Mouse (Mus musculus): ENCODE data around the gene H2afv. TPM values are rescaled to one million over a fixed set of nuclear protein-coding genes. Genes with fewer than 3 reads are reported as not detected.

The H2afv gene
- polyA plus RNA-seq, 1 experiment from 2014 or later = 379 TPM

DNA sequence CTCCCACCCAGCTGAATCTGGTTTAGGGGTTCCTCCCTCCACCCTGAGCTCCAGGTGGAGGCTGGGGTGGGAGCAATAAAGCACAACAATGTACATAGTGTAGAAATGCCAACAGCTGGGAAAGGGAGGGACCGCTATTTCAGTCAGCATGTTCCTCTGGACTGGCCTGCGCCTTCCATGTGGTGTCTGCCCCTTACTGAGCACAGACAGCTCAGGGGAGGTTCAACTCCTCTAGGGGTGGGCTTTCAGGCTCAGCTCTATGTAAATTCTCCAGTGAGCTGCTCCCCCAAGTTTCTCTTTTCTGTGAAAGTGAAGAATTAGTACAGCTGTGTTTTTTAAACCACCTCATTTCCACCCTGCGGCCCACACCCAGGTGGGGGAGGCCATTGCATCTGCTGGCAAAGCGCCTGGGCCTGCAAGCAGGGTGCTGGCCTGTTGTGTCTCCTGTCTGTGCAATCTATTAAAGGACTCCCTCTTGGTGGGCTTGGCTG, 38.6 kb downstream of the H2afv start:
- Histone ChIP-seq H3K4me2 (ENCODE audit: low read length) (no peak overlapping the region), H3K4me3 (replicated peaks; ENCODE audit: low read depth, low read length) (no peak overlapping the region), H3K27me3 (ENCODE audit: control insufficient read depth, insufficient read depth, low read length) (no peaks in the 10 kb centered on the region), H3K9me3 (ENCODE audit: control insufficient read depth, low read length) (no peaks in the 10 kb centered on the region), H3K9ac (replicated peaks; ENCODE audit: low read length) (no peak overlapping the region), H3K36me3 (ENCODE audit: control insufficient read depth, insufficient read depth, low read length) (peaks cover 58% of the 10 kb centered on the region), H3K4me1 (ENCODE audit: control insufficient read depth, insufficient read depth, low read length) (no peaks in the 10 kb centered on the region), H3K27ac (replicated peaks; ENCODE audit: low read depth, low read length) (peak overlapping the region; percentile 49)
- DNase-seq = no peak
- ATAC-seq (ENCODE audit: low FRiP score, low TSS enrichment) = no peak
- 92% methylated on average over 4 of the region's 4 CpGs for WGBS

DNA sequence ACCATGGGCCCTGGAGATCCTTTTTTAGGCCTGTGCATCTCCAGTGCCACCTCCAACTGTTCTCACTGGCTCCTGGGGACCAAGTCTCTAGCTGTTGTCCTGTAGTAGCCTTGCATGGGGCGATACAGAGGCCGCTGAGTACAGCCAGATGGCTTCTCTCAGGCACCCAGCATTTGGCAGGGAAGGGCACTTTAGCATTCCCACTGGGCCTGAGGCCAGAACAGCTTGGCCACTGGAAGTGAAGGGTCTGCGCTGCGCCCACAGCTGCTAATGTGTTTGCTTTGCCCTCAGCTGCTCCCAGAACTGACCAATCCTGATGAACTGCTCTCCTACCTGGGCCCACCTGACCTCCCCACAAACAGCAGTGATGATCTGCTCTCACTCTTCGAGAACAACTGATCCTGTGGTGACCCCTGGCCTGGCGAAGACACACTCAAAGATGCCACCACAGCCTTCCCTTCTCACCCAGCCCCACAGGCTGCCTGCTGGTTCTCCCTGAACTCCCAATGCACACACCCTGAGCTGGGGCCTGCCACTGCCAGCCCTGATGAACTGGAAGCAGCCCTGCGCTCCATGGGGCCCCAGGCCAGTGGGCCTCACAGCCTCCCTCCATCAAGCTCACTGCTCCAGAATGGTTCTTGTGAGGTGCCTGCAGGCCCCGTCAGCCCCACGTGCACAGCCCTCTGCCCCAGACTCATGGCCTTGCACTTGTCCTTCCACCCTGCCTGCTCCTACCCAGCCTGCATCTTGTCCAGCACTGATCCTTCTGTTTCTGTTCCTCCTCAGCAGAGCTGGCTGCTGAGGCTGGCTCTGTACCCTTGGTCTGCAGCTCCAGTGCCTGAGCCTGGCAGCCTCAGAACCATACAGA, 39.3 kb downstream of the H2afv start:
- Histone ChIP-seq H3K27ac (replicated peaks; ENCODE audit: low read depth, low read length) (0 out of 2 replicates have a peak overlapping the region, but pooled peaks have one; percentile 8), H3K4me3 (replicated peaks; ENCODE audit: low read depth, low read length) (no peak overlapping the region), H3K27me3 (ENCODE audit: control insufficient read depth, insufficient read depth, low read length) (no peaks in the 10 kb centered on the region), H3K4me1 (ENCODE audit: control insufficient read depth, insufficient read depth, low read length) (no peaks in the 10 kb centered on the region), H3K9me3 (ENCODE audit: control insufficient read depth, low read length) (no peaks in the 10 kb centered on the region), H3K9ac (replicated peaks; ENCODE audit: low read length) (no peak overlapping the region), H3K36me3 (ENCODE audit: control insufficient read depth, insufficient read depth, low read length) (peaks cover 65% of the 10 kb centered on the region), H3K4me2 (ENCODE audit: low read length) (no peak overlapping the region)
- no peak for DNase-seq
- 93% methylated on average over 9 of the region's 9 CpGs for WGBS
- ATAC-seq (ENCODE audit: low FRiP score, low TSS enrichment) = no peak

DNA sequence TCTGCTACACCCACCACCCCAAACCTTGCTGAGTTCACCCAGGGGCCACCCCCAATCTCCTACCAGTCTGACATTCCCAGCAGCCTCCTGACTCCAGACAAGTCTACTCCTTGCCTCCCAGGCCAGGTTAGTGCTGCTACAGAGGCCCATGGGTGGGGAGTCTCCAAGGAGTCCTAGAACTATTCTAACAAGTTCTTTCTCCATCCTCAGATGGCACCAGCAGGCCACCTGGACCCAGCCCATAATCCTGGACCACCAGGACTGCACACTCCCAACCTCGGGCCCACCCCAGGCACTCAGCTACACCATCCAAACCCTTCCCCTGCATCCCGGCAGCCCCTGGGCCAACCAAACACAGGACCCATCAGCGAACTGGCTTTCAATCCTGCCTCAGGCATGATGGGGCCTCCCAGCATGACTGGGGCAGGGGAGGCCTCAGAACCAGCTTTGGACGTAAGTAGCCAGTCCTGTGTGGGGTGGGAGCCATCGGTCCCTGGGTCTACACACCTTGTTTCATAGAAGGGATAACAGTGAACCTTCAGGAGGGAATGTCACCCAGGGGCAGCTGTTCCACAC, 40.3 kb downstream of the H2afv start:
- Histone ChIP-seq H3K4me2 (ENCODE audit: low read length) (no peak overlapping the region), H3K4me1 (ENCODE audit: control insufficient read depth, insufficient read depth, low read length) (no peaks in the 10 kb centered on the region), H3K9me3 (ENCODE audit: control insufficient read depth, low read length) (no peaks in the 10 kb centered on the region), H3K4me3 (replicated peaks; ENCODE audit: low read depth, low read length) (no peak overlapping the region), H3K9ac (replicated peaks; ENCODE audit: low read length) (no peak overlapping the region), H3K27ac (replicated peaks; ENCODE audit: low read depth, low read length) (no peak overlapping the region), H3K36me3 (ENCODE audit: control insufficient read depth, insufficient read depth, low read length) (peaks cover 75% of the 10 kb centered on the region), H3K27me3 (ENCODE audit: control insufficient read depth, insufficient read depth, low read length) (no peaks in the 10 kb centered on the region)
- no peak for ATAC-seq (ENCODE audit: low FRiP score, low TSS enrichment)
- DNase-seq = no peak
- WGBS = 96% methylated on average over 5 of the region's 5 CpGs

DNA sequence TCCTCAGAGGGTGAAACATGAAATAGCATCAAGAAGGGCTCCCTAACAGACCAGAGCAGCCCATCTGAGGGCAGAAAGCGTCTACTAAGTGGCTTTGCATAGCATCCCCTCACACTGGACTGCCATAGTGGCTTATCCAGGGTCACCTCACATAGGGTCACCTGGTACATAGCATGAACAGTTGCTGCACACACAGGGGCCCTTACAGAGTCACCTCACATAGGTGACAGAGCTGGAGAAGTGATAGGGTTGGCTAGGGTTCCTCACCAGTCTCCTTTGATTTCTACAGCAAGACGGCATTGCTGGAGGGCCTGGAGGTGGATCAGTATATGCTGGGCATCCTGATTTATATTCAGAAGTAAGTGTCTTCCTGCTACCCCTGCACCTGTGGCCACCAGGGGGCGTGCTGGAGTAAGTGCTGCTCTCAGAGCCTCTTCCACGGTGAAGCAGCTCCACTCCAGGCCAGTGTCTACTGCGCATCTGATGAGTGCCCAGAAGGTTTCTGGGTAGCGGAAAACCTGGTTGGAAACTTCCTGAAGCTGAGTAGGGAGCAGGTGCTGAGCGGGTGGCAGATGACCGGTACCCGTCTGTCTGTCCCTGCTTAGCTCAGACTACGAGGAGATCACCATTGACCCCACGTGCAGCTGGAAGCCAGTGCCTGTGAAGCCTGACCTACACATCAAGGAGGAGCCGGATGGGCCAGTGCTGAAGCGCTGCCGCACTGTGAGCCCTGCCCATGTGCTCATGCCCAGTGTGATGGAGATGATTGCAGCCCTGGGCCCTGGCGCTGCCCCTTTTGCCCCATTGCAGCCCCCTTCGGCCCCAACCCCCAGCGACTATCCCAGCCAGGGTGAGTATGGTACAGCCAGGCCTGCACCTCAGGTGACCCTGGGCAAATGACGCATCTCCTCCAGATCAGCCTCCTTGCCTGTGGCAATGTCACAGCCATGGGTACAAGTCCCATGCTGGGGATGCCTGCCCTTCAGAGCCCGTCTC, 41.4 kb downstream of the H2afv start:
- Histone ChIP-seq H3K27me3 (ENCODE audit: control insufficient read depth, insufficient read depth, low read length) (no peaks in the 10 kb centered on the region), H3K4me3 (replicated peaks; ENCODE audit: low read depth, low read length) (no peak overlapping the region), H3K9me3 (ENCODE audit: control insufficient read depth, low read length) (no peaks in the 10 kb centered on the region), H3K36me3 (ENCODE audit: control insufficient read depth, insufficient read depth, low read length) (peaks cover 84% of the 10 kb centered on the region), H3K27ac (replicated peaks; ENCODE audit: low read depth, low read length) (no peak overlapping the region), H3K4me1 (ENCODE audit: control insufficient read depth, insufficient read depth, low read length) (no peaks in the 10 kb centered on the region), H3K4me2 (ENCODE audit: low read length) (no peak overlapping the region), H3K9ac (replicated peaks; ENCODE audit: low read length) (no peak overlapping the region)
- peak; percentile 45 for DNase-seq
- 91% methylated on average over 19 of the region's 19 CpGs for WGBS
- ATAC-seq (ENCODE audit: low FRiP score, low TSS enrichment) = peak; percentile 27; the same call in 1 of the 2 replicates

DNA sequence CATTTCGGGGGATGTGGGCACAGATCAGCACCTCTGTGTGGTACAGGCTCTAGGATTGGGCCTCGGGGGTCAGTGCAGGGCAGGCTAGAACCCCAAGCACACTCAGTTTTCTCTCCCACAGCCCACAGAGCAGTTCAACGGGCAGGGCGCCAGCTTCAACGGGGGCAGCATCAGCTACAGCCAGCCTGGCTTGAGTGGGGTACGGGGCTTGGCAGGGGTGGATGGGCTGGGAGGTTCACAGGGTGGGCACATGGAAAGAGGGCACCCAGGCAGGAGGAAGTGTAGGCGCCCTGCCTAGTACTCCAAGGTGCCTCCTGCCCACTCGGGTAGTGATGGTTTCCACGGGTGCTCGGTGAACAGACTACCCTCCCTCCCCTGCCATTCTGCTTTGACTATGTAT, 46.1 kb downstream of the H2afv start:
- no peak overlapping the region for H3K27ac ChIP-seq (replicated peaks; ENCODE audit: low read depth, low read length)
- WGBS = 97% methylated on average over 10 of the region's 10 CpGs
- no peaks in the 10 kb centered on the region for H3K9me3 ChIP-seq (ENCODE audit: control insufficient read depth, low read length)
- peaks cover 91% of the 10 kb centered on the region for H3K36me3 ChIP-seq (ENCODE audit: control insufficient read depth, insufficient read depth, low read length)
- H3K4me1 ChIP-seq (ENCODE audit: control insufficient read depth, insufficient read depth, low read length) = no peaks in the 10 kb centered on the region
- H3K4me2 ChIP-seq (ENCODE audit: low read length) = no peak overlapping the region
- no peak for ATAC-seq (ENCODE audit: low FRiP score, low TSS enrichment)
- no peak for DNase-seq
- H3K9ac ChIP-seq (replicated peaks; ENCODE audit: low read length) = no peak overlapping the region
- no peaks in the 10 kb centered on the region for H3K27me3 ChIP-seq (ENCODE audit: control insufficient read depth, insufficient read depth, low read length)
- H3K4me3 ChIP-seq (replicated peaks; ENCODE audit: low read depth, low read length) = no peak overlapping the region

DNA sequence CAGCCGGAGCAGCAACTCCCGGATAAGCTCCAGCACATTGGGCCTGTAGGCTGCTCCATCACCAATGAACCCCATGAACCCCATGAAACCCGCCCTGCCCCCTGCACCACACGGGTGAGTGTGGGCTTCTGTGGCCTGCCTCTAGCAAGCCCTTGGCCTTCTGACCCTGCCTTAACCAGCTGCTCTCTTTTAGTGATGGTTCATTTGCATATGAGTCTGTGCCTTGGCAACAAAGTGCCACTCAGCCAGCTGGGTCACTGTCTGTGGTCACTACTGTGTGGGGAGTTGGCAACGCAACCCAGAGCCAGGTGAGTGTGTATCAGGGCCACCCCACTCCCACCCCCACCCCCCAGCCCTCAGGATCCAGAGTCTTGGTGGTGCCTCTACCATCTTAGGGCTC, 48.7 kb downstream of the H2afv start:
- DNase-seq = no peak
- H3K27me3 ChIP-seq (ENCODE audit: control insufficient read depth, insufficient read depth, low read length) = no peaks in the 10 kb centered on the region
- WGBS = 88% methylated on average over 5 of the region's 5 CpGs
- no peak overlapping the region for H3K27ac ChIP-seq (replicated peaks; ENCODE audit: low read depth, low read length)
- H3K36me3 ChIP-seq (ENCODE audit: control insufficient read depth, insufficient read depth, low read length) = peaks cover 83% of the 10 kb centered on the region
- no peaks in the 10 kb centered on the region for H3K9me3 ChIP-seq (ENCODE audit: control insufficient read depth, low read length)
- no peak overlapping the region for H3K4me3 ChIP-seq (replicated peaks; ENCODE audit: low read depth, low read length)
- no peak overlapping the region for H3K9ac ChIP-seq (replicated peaks; ENCODE audit: low read length)
- no peak for ATAC-seq (ENCODE audit: low FRiP score, low TSS enrichment)
- no peak overlapping the region for H3K4me2 ChIP-seq (ENCODE audit: low read length)
- peaks cover 14% of the 10 kb centered on the region for H3K4me1 ChIP-seq (ENCODE audit: control insufficient read depth, insufficient read depth, low read length)

DNA sequence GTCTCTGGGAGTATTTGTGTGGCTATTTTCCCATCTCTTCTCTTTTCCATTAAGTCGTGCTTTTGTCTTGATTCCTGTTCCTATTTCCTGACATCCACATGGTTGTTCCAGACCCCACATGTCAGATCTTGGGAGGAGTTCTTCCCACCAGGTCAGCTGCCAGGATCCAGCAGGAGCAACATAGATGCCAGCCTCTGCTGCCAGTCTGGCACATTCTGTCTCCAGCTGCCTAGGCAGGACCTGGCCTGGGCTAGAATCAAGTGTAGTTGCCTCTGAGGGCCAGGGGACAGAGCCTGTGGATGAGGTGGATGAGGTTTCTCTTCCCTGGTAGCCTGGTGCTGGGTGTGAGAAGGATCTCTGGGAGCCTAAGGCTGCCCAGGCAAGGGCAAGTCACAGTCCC, 50.4 kb downstream of the H2afv start:
- DNase-seq = no peak
- WGBS = 93% methylated on average over 1 of the region's 1 CpGs
- Histone ChIP-seq H3K9me3 (ENCODE audit: control insufficient read depth, low read length) (no peaks in the 10 kb centered on the region), H3K4me1 (ENCODE audit: control insufficient read depth, insufficient read depth, low read length) (peaks cover 20% of the 10 kb centered on the region), H3K27ac (replicated peaks; ENCODE audit: low read depth, low read length) (no peak overlapping the region), H3K36me3 (ENCODE audit: control insufficient read depth, insufficient read depth, low read length) (peaks cover 70% of the 10 kb centered on the region), H3K9ac (replicated peaks; ENCODE audit: low read length) (no peak overlapping the region), H3K27me3 (ENCODE audit: control insufficient read depth, insufficient read depth, low read length) (no peaks in the 10 kb centered on the region), H3K4me2 (ENCODE audit: low read length) (no peak overlapping the region), H3K4me3 (replicated peaks; ENCODE audit: low read depth, low read length) (no peak overlapping the region)
- ATAC-seq (ENCODE audit: low FRiP score, low TSS enrichment) = no peak

DNA sequence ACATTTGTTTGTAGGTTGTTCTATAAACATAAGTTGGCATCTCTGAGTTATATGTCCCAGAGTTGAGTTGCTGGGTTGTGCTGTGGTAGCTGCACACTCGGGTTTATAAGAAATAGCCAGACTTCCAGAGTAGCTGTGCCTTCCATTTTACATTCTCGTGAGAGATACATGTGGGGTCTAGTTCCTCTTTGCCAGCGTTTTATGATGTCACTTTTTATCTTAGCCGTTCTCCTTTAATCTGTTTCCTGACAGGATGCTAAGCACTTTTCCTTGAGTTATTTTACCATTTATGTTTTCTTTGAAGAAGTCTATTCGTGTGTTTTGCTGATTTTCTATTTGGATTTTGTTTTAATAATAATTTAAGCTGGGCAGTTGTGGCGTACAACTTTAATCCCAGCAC, 51.4 kb downstream of the H2afv start:
- peaks cover 61% of the 10 kb centered on the region for H3K36me3 ChIP-seq (ENCODE audit: control insufficient read depth, insufficient read depth, low read length)
- 92% methylated on average over 6 of the region's 6 CpGs for WGBS
- H3K4me1 ChIP-seq (ENCODE audit: control insufficient read depth, insufficient read depth, low read length) = peaks cover 20% of the 10 kb centered on the region
- ATAC-seq (ENCODE audit: low FRiP score, low TSS enrichment) = no peak
- no peak for DNase-seq
- no peaks in the 10 kb centered on the region for H3K27me3 ChIP-seq (ENCODE audit: control insufficient read depth, insufficient read depth, low read length)
- H3K4me3 ChIP-seq (replicated peaks; ENCODE audit: low read depth, low read length) = no peak overlapping the region
- H3K27ac ChIP-seq (replicated peaks; ENCODE audit: low read depth, low read length) = no peak overlapping the region
- H3K9ac ChIP-seq (replicated peaks; ENCODE audit: low read length) = no peak overlapping the region
- no peak overlapping the region for H3K4me2 ChIP-seq (ENCODE audit: low read length)
- H3K9me3 ChIP-seq (ENCODE audit: control insufficient read depth, low read length) = no peaks in the 10 kb centered on the region

Measured in midbrain, embryonic 14.5 days (tissue).